Mouse (Mus musculus) mesoderm, embryonic 11.5 days (tissue): ENCODE results near the gene Sgms2.

Experiments used
- DNase-seq: peaks from one replicate; pipeline ENCODE4 v3.0.0-alpha.2; 2012; ENCODE audit warnings: low read depth, low spot score

The Sgms2 gene

DNA sequence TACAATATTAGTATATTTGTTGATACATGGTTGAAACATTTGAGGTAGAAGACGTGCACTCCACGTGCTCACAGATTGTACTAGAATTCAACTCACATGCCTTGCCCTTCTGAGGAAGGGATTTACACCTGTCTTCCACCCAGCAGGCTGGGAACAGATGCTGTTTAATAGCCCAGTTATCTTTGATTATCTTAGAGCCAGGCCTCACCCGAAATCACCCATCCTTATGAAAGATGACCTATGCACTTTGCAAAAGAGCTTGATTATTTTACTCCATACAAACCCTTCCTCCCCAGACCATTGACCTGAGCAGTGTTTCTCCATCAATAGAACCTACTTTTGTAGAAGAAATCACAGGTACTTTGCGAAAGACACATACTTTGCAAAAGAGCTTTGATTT lies 180.6 kb downstream of the Sgms2 start:
- DNase-seq = no peak

DNA sequence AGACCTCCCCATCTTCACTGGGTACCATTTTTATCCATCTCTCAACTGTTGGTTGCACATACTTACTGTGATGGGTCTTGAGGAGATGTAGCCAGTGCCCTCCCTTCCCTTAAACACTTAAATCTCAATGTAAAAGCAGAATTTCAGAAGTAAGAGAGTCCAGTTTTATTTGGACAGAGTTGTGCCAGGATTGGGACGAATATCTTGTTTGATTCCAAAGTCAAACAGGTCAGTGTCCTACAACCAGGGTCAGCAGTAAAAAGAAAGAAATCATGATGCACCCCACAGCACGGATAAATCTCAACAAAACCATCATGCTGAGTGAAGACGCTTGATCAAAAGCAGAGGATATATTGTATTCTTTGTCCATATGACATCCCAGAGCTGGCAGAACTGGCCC lies 183.4 kb downstream of the Sgms2 start:
- DNase-seq = no peak

DNA sequence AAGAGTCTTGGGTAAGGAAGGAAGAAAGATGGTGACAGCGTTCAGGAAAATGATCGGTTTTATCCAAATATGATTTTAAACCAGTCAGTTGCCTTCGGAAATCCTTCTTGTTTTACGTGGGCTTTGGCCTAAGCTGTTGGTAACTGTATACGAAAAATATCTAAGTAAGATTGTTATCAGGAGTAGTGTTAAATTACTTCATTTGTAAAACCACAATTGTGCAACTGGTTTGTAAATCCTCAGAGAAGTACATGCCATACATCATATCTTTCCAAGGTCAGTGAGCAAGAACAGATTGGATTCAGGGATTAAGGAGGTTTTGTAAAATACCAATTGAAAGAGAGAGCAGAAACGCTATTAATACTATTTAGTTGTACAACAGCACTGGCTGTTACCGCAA lies 185.0 kb downstream of the Sgms2 start:
- no peak for DNase-seq

DNA sequence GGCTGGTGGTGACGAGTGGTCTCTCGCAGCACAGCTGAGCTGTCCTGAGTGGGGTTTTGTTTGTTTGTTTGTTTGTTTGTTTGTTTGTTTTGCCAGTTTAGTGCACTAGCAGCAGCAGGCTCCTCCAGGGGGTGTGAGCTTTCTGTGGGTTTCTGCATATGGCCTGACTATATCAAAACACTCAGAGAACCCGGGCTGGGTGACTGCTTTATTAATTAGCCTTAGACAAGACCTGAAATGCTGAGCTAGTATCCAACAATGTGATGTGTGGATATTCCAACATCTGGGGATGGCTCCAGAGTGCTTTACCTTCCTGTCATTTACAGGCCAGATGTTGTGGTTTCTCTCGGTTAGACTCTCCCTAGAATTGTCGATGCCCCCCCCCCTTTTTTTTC lies 187.9 kb downstream of the Sgms2 start:
- no peak for DNase-seq

DNA sequence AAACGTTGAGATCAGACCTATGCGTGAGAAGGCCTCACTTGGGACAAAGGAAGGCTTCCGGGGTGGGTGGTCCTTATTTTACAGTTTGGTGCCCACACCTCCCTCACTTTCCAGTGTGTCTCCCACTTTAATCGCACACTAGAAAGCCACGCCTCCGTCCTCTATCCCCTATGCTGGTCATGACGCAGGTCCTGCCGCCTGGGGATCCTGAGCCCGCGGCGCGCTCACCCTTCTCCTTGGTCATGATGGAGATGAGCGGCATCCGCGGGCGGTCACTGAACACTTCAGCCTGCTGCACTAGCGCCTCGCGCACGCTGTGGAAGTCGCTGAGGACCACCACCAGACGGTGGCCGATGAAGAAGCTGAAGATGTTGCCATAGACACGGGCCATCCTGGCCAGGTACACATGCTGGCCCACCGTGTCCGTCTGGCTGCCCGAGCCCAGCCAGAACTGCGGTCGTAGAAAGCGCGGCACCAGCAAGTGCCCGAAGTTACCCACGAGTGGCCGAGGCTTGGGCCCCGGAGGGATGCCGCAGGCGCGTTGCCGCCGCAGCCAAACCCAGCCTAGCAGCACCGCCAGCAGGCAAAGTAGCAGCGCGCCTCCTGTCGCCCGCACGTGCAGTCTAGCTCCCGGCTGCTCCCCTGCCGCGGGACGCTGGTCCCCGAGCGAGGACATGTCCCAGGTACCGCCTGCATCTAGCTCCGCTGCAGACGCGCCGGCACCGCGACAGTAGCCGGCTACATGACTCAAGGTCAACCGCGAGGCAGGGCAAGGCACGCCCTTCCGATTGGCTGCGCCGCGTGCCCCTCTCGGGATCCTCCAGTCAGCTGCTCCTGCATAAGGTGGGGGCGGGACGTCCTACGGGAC lies 188.5 kb downstream of the Sgms2 start, which contains the start of gene Cyp2u1:
Cyp2u1 (minus strand) TSS at position 776 of the 868 bp plus-strand sequence.
- DNase-seq = peak; percentile 92

DNA sequence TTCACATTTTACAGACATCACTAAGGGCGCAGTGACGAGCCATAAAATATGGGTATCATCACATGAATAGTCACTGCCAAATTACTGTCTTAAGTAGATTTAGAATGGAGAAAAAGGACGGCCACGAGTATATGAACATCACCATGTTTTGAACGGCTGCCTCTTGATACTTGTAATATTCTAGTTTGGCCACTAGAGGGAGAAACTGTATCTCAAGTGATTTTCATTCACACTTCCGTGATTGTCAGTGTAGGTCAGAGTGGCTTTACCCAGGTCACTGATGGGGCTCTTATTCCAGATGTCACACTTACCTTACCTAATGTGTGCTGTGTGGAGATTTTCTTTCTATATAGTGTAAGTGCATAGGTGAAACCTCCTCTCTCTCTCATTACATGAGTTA lies 191.3 kb downstream of the Sgms2 start:
- DNase-seq = peak; percentile 68

DNA sequence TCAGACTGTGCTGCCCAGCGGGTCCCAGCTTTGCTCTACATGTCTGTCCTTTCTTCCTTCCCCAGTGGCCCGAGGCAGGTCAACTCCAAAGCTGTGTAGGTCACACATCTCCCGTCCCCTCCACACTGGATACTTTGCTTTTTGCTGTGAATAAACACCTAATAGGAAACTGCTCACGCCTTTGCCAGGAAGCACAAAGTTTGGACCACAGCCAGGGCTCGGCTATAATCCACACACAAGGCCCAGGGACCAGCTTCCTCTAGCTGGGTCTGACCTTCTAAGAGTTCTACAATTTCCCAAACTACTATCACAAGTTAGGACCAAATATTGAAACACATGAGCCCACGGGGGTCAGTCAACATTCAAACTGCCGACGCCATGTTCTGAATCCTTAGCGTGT lies 192.1 kb downstream of the Sgms2 start:
- no peak for DNase-seq

DNA sequence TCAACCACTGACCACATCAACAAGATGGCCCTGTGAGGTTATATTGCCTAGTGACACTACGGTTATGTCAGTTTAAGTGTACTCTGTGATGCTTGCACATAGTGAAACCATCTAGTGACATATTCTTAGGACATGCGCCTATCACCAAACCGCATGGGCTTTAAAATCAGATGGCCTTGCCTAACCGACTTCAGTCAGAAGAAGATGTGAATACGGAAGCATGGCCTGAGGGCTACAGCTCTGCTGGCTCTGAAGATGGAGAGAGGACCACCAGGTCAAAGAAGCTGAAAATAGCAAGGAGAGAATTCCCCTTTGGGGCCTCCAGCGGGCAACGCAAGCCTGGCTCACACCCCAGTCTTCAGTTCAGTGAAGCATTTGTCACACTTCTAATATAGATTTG lies 194.3 kb downstream of the Sgms2 start:
- DNase-seq = no peak

DNA sequence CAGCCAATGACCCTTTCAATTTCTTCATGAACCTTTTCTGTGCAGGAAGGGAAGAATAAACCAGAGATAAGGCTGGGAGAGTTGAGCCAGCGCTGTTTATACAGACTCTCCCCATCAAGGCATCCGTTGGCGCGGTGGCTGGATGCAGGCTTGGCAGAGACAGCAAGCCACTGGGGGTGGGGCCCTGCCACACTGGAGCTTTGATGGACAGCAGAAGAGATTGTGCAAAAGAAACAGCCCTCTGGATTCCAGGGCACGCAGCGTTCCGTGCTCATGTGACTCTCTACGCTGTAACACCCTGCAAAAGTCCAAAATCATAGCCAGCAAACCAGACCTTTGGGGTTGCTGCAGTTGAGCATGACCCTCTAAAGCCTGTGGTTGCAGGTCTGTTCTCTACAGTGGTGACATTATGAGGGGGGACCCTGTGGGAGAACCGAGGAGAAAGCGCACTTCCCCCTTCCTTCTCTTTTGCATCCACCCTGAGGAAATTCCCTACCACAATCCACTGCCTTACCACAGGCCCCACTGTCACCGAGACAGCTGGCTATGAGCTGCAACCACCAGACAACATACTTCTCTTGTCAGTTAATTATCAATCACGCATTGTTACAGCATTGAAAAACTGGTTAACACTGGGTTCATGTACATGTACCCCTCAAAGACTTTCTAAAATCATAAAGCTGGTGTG lies 195.6 kb downstream of the Sgms2 start:
- no peak for DNase-seq

DNA sequence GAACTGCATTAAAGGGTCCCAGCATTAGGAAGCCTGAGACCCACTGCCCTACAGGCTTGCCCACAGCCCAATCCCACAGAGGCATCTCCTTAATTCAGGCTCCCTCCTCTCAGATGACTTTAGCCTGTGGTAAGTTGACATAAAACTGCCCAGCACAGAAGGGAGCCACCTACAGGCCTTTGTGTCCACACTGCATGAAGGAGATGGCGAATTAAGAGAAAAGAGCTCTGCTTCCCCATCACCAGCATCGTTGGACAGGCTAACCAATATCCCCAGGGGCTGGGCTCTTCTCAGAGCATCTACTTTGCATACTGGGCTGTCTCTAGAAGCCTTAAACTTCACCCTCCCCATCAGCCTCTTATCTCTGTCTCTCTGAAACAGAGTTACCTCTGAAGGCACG lies 196.7 kb downstream of the Sgms2 start:
- no peak for DNase-seq

DNA sequence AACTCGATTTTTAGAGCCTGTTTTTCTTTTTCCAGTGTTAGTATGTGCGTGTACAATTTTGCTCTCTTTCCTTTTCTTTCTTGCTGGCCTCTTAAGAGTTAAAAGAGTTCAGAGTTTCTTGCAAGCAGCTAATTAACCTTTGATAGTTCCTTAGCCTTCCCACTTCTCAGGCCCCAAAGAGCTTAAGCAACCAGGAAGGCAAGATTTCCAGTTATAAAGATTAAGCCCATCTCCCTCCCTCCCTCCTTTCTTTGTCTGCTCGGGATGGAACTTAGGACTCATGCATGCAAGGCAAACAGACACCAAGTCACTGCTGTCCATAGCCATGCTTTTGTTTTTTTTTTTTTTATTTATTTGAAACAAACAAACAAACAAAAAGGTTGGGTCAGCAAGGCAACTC lies 198.3 kb downstream of the Sgms2 start:
- DNase-seq = no peak

DNA sequence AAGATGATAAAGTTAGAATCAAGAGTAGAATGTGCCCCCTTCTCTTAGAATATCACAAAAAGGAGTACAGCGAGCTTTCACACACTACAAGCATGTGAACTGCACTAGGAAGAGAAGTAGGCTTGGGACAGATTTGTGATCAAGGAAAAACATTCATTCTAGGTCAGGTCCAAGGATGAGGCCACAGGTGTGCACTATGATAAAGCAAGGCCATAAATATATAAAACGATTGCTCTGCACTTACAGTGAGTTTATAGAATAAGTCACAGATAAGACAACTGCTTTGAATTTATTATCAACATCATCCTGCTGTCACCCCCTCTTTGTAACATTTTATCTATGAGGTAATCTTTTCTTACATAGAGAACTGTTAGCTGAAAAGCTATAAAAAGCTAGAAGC lies 198.9 kb downstream of the Sgms2 start:
- DNase-seq = no peak

DNA sequence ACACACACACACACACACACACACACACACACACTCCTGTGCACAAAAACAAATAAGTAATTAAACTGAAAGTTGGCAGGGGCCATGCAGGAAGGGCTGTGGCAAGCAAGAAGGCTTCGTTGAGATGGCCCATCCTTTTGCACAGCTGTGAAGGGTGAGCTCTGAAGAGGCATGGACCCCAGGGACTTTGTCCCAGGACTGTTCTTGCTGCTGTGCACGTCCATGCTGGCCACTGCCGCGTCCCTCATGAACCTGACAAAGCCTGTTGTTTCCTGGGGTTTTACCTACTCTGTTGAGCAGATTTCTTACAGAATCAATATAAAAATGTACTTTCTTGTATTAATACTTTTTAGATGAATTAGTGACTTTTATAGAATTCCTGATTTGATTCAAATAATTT lies 199.3 kb downstream of the Sgms2 start:
- no peak for DNase-seq

DNA sequence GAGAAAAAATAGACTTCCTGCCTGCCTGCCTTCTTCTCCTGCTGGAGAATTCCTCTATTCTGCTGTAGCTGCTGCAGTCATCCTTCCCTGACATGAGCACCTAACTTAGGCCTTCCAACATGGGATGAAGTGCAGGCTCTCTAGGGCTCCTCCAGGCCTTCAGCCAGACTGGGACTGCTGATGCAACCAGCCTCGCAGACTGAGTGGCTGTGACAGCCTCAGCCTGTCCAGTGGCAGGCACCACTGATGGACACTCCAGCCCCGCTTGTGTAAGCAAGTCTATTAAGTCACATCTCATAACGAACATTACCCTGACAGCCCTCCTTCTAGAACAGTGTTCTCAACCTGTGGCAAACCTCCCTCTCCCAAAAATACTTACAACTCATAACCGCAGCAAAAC lies 217.1 kb downstream of the Sgms2 start:
- no peak for DNase-seq

DNA sequence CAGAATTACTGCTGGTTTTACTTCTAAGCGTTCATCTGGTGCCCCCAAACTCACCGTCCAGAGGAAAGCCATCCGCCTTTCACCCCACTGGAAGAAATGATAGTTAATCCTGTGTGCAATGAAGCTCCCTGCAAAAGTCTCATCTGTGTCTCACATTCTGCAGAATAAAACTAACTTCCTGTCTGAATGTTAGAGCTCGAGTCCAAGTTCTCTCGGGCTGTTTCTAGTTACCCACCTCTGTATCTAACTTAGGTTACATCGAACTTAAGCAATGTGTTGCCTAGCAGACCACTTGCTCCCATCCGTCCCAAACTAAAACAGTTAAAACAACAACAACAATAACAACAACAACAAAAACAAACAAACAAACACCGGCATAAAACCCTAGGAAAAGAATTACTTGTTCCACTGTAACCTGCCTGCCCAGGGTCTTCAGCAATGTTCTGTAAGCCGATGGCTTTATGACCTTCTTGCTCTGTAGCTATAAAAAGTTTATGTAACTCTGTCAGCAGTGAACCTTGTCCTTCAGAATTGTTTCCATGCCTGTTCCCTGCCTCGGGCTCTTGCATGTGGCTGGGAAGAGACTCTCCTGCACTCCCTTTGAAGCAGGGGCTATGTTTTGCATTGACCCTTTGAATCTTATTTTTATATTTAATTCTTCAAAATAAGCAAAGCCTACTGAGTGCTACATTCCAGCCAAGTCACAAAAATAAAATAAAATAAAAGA lies 218.7 kb downstream of the Sgms2 start:
- DNase-seq = no peak

DNA sequence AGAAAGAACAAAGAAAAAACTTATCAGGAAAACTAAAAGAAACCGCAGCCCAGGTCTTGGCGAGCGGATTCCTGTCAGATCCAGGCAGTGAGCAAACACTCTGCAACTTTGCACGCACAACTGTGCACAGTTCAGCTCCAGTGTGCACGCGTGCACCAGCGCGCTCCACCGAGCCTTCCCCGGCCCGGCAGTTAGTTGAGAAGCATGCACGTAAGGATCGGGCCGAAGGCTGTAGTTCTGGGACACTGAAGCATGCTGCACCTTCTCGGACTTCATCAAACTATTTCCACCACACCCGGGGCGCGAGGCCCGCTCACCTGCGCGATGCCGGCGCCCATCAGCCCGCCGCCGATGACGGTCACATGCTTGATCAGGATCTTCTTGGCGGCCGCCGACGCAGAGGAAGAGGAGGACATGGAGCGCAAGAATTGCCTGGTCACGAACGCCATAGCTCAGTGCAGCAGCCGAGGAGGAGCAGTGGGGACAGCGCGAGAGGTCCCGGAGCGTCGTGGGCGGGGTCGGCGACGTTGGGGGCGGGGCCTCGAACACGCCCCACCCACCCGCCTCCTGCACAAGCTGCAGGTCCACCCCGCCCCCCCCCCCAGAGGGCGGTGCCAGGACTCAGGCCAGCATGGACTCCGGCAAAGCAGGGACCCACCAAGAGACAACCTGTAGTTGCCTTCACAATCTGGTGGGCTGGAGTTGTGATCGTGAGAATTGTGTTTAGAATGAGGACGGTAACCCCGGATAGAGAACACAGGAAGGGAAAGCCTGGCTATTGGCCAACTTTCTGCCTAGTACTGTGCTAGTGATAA lies 219.4 kb downstream of the Sgms2 start, which contains the start of gene Hadh:
Hadh (minus strand) TSS at position 543 of the 815 bp plus-strand sequence.
- DNase-seq = peak; percentile 91

DNA sequence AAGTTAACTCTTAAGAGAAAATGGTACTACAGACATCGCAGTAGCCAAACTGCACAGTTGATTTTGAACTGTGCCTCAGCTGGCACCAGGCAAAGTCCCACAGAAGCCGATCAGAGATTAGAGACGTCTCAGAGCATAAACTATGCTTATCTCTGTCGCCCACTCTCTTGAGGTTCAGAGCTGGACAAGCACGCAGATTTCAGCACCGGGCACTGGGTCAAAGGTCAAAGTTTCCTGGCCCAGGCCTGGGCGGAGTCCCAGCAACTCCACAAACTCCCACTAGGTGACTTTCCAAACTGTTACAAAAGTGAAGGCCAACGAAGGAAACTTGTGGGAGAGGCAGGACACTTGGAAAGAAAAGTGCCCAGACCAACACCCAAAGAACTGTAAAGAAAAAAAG lies 220.1 kb downstream of the Sgms2 start:
- peak; percentile 79 for DNase-seq

DNA sequence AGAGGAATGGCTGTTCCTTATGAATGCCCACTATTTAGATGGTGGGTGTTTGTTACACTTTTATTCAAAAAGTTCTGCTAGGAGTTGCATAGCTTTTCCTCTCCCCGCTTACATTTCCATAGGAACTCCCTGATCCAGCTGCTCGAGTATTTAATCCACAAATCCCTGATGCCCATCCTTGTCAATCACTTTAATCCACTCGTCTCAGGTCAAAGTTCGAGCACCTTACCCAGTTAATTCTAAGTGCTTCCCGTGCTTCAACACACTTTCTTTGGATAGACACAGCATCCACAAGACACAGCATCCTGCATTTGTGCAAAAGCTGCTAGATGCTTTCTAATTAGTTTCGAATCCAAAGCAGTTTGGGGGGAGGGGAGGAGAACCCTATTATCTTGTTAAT lies 220.8 kb downstream of the Sgms2 start:
- no peak for DNase-seq
